Mouse (Mus musculus) B cell, adult 2 months (primary cell): Measurements from ENCODE around the gene Cplx1.
"Not testable (repeated sequence)": the region's sequence is repeated elsewhere in the genome, so short reads cannot be mapped to it uniquely, and the experiment has no call there.

Source experiments
- DNase-seq, 2 experiments: peaks; one replicate each; pipeline ENCODE4 v3.0.0; 2022

The Cplx1 gene

GRCm38 (mm10) chr5:108515581-108516361 lies 34.1 kb downstream of the Cplx1 start:
- no peak for DNase-seq

- no peak for DNase-seq
Observed at GRCm38 (mm10) chr5:108502286-108502685, 47.5 kb downstream of the Cplx1 start.

DNA sequence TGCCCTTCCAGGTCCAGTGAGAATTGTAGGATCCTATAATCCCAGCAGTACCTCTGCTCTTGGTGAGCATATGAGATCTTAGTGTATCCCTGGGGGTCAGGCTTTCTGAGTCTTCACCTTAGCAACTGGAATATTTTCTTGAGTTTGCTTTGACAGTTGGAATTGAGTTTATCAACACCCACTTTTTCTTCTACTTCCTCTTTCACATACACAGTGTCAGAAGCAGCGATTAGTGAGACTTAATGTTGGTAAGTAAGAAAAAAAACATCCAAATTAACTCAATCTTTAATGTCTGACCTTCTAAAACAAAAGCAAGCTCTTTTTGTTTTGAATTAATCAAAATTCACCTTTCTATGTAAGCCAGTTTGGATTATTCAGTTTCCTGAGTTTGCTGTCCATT lies 48.3 kb downstream of the Cplx1 start:
- no peak for DNase-seq

DNA sequence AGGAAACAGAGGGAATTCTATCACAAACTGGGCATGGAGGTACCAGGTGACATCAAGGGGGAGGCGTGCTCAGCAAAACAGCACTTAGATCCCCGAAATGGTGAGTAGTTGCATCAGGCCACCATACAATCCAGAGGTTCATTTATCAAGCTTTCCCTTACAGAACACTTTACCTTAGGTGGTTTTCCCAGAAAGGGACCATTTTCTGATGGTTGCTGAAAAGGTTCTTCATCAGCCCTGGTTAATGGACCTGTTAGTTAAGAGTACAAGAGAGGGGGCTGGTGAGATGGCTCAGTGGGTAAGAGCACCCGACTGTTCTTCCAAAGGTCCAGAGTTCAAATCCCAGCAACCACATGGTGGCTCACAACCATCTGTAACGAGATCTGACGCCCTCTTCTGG lies 63.7 kb downstream of the Cplx1 start:
- DNase-seq, result not testable (repeated sequence)

DNA sequence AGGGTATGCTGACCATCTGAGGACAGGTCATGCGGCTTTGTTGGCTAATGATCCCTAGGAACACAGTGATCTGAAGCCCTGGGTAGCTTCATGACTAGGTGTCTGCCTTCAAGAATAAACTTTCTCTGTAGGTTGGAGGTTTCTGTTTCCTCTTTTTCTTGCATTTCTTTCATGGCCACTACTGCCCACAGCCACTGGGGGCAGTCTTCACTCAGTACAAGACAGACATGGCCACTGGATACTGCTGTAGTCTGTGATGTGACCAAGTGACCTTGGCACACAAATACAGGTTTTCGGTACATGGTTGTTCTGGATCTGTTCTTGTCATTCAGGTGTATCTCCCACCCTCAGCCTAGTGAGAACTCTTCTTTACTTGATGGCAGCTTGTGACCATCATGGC lies 64.6 kb downstream of the Cplx1 start:
- peak; percentile 69 to 70 for DNase-seq

DNA sequence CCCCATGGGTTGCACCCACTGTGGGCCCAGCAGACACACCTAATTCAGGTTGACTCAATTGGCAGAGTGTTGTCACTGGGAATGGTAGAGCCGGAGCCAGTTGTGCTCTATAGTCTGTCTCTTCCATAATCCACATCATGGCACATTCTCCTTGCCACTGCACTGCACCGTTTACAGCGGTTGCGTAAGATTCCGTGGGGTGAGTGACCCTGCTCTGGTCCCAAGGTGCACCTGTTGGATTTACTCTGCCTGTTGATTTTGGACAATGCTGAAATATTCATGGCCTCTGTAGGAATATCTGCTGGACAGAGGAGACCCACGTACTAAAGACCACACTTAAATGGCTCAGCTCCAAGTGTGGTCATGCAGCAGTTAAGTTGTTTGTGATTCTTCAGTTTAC lies 66.8 kb downstream of the Cplx1 start:
- no peak for DNase-seq

DNA sequence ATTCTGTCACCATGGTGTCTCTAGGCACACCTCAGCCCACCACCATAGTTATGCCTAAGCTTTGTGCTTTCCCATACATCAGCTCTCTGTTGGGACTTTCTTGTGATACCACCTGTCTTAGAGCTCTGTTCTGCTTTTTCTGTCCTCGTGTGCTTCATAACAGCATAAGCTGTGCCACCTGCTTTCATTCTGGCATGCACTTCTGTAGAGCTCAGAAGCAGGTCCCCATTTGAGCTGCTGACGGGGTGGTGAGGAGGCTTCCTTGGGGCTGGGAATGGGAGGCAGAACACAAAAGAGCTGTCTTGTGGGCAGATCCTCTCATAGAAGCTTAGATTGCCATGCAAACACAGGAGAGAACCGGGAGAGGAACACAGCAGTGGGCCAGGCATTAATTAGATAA lies 73.8 kb downstream of the Cplx1 start:
- no peak for DNase-seq

DNA sequence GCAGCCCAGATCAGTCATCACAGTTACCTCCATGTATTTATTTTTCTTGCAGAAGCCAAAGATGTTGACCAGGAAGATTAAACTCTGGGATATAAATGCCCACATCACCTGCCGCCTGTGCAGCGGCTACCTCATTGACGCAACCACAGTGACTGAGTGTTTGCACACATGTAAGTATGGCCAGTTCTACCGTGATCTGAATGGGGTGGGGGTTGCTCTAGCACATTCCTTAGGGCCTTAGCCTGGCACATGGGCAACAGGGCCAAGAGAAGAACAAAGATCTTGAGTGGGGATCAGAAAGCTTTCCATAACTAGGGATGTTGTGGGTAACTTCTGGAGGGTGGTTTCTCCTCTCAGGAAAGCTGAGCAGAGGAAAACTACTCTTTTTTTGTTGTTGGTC lies 76.1 kb downstream of the Cplx1 start:
- DNase-seq, result no peak

DNA sequence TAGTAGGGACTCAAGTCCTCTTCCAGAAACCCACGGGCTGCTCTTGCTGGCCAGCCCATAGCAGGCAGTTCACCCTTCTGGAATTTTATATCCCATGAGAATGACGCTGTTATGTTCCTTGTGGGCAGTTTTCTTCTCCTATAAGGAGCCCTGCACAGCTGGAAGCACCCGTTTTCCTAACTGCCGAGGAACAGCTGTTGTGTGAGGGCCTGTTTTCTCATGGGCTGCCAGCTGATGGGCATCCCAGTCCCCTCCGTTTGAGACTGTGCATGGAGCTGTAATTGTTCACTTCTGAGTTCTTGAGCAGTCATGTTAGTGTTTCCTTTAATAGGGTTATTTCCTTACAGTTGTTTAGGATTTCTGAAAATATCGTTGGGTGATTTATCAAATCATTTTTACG lies 80.2 kb downstream of the Cplx1 start:
- no peak for DNase-seq
